8 mouse cellular contexts compared by ENCODE assay signal in genomic region chr4:130791811-130792375, GRCm38 (mm10). TPM values are rescaled to one million over a fixed set of nuclear protein-coding genes. Genes with fewer than 3 reads are reported as not detected.
A peak's percentile ranks its signal among the peaks of the same experiment; 100 is the strongest.
DNase-seq lines count a peak whose midpoint lies in the region; ATAC-seq and TF ChIP-seq lines count a peak whose summit lies in the region.

No protein-coding gene starts in this region.

- in situ Hi-C loops in CH12.LX (cut with MboI; ENCODE audit: low pct_ligation_motif_present, low pct_unique_long_range_greater_than_20kb, low sequenced_read_pairs) = no loop called here

- 0 out of 2 replicates have a peak, but pooled peaks have one; percentile 18 for ATAC-seq in embryonic facial prominence, embryonic 12.5 days (ENCODE audit: insufficient number of reproducible peaks, insufficient read depth, low FRiP score, low TSS enrichment)
- ATAC-seq in intestine, embryonic 15.5 days = peak; percentile 29
- ATAC-seq in neural tube, embryonic 13.5 days (ENCODE audit: low read depth) = peak; percentile 29

- no peak for TF ChIP-seq RAD21 in CH12.LX (IDR thresholded peaks at IDR 0.05; ENCODE audit: low read depth, low read length)

- H3K4me3 ChIP-seq in kidney, adult 2 months (ENCODE audit: insufficient read depth, low read depth, low read length) = peak overlapping the region; percentile 51; the same call in 1 of the 2 replicates
- peak overlapping the region in 1 of 3 experiments; percentile 52 for H3K4me3 ChIP-seq in CH12.LX (replicated peaks in 1 of 3; ENCODE audit: low read depth in 2 of 3, low read length in 2 of 3, poor library complexity in 1 of 3)
- peak overlapping the region; percentile 94 for H3K4me3 ChIP-seq in embryonic facial prominence, embryonic 12.5 days
- peak overlapping the region; percentile 72 for H3K4me3 ChIP-seq in intestine, embryonic 15.5 days (replicated peaks)
- peak overlapping the region; percentile 82 for H3K4me3 ChIP-seq in neural tube, embryonic 13.5 days

- 7% methylated on average over 19 of the region's 19 CpGs for WGBS in kidney, adult 2 months
- WGBS in embryonic facial prominence, embryonic 12.5 days = 5% methylated on average over 19 of the region's 19 CpGs
- 8% methylated on average over 19 of the region's 19 CpGs for WGBS in intestine, embryonic 15.5 days
- 7% methylated on average over 14 of the region's 19 CpGs for WGBS in neural tube, embryonic 13.5 days

- no peak for TF ChIP-seq POLR2A in kidney, adult 2 months (IDR thresholded peaks at IDR 0.05; ENCODE audit: low read depth, low read length)
- no peak for TF ChIP-seq POLR2A in CH12.LX (IDR thresholded peaks at IDR 0.05; ENCODE audit: low read depth, low read length)

- H3K27ac ChIP-seq in kidney, adult 2 months (ENCODE audit: insufficient read depth, low read depth, low read length) = no peak overlapping the region
- no peak overlapping the region for H3K27ac ChIP-seq in CH12.LX (ENCODE audit: insufficient read depth, low read depth)
- H3K27ac ChIP-seq in embryonic facial prominence, embryonic 12.5 days = peak overlapping the region; percentile 69
- H3K27ac ChIP-seq in intestine, embryonic 15.5 days = 0 out of 2 replicates have a peak overlapping the region, but pooled peaks have one; percentile 60
- peak overlapping the region; percentile 87 for H3K27ac ChIP-seq in neural tube, embryonic 13.5 days (replicated peaks)

- H3K36me3 ChIP-seq in kidney, adult 2 months (ENCODE audit: control insufficient read depth, insufficient read depth, low read length) = no peaks in the 10 kb centered on the region
- no peaks in the 10 kb centered on the region for H3K36me3 ChIP-seq in CH12.LX (replicated peaks in 1 of 2; ENCODE audit: control insufficient read depth in 1 of 2, insufficient read depth in 1 of 2, low read length in 1 of 2)
- H3K36me3 ChIP-seq in embryonic facial prominence, embryonic 12.5 days = no peaks in the 10 kb centered on the region
- no peaks in the 10 kb centered on the region for H3K36me3 ChIP-seq in intestine, embryonic 15.5 days
- H3K36me3 ChIP-seq in neural tube, embryonic 13.5 days = no peaks in the 10 kb centered on the region

- H3K4me1 ChIP-seq in kidney, adult 2 months (ENCODE audit: control insufficient read depth, insufficient read depth, low read length) = peaks cover 2% of the 10 kb centered on the region; the same call in 1 of the 2 replicates
- peaks cover 5 to 6% of the 10 kb centered on the region in 2 experiments for H3K4me1 ChIP-seq in CH12.LX (ENCODE audit: control insufficient read depth in 1 of 2, insufficient read depth in 2 of 2)
- H3K4me1 ChIP-seq in embryonic facial prominence, embryonic 12.5 days = peaks cover 29% of the 10 kb centered on the region
- peaks cover 20% of the 10 kb centered on the region for H3K4me1 ChIP-seq in intestine, embryonic 15.5 days (replicated peaks)
- H3K4me1 ChIP-seq in neural tube, embryonic 13.5 days (replicated peaks) = peaks cover 41% of the 10 kb centered on the region

- H3K9me3 ChIP-seq in CH12.LX (replicated peaks; ENCODE audit: low read length) = no peaks in the 10 kb centered on the region
- H3K9me3 ChIP-seq in embryonic facial prominence, embryonic 12.5 days = no peaks in the 10 kb centered on the region
- no peaks in the 10 kb centered on the region for H3K9me3 ChIP-seq in intestine, embryonic 15.5 days
- H3K9me3 ChIP-seq in neural tube, embryonic 13.5 days = no peaks in the 10 kb centered on the region

- dilution Hi-C loops in CH12.LX (cut with MboI; ENCODE audit: extremely low pct_ligation_motif_present, extremely low pct_unique_long_range_greater_than_20kb, low sequenced_read_pairs) = no loop called here

- no peak for DNase-seq in kidney, adult 2 months
- no peak for DNase-seq in kidney, adult 18-20 months
- no peak for DNase-seq in CH12.LX (ENCODE audit: extremely low read depth)
- no peak for DNase-seq in testis, postnatal 14 days (ENCODE audit: low spot score)
- DNase-seq in right cerebral cortex, adult 18-20 months = no peak

- TF ChIP-seq EP300 in CH12.LX (IDR thresholded peaks at IDR 0.05; ENCODE audit: low read length) = no peak

- no peaks in the 10 kb centered on the region for H3K27me3 ChIP-seq in kidney, adult 2 months (replicated peaks; ENCODE audit: control insufficient read depth, insufficient read depth, low read length)
- H3K27me3 ChIP-seq in CH12.LX (replicated peaks) = peaks cover 64% of the 10 kb centered on the region
- H3K27me3 ChIP-seq in embryonic facial prominence, embryonic 12.5 days = no peaks in the 10 kb centered on the region
- H3K27me3 ChIP-seq in intestine, embryonic 15.5 days (replicated peaks) = 0 out of 2 replicates have a peak, but pooled peaks cover 4% of the 10 kb centered on the region
- peaks cover 16% of the 10 kb centered on the region for H3K27me3 ChIP-seq in neural tube, embryonic 13.5 days

- H3K9ac ChIP-seq in CH12.LX (ENCODE audit: insufficient read depth, low read depth) = 0 out of 2 replicates have a peak overlapping the region, but pooled peaks have one; percentile 18
- H3K9ac ChIP-seq in embryonic facial prominence, embryonic 12.5 days = peak overlapping the region; percentile 90
- H3K9ac ChIP-seq in intestine, embryonic 15.5 days = peak overlapping the region; percentile 85
- peak overlapping the region; percentile 98 for H3K9ac ChIP-seq in neural tube, embryonic 13.5 days

- TF ChIP-seq CTCF in kidney, adult 2 months (conservative IDR thresholded peaks at IDR 0.05; ENCODE audit: insufficient read depth, insufficient read length, low read depth, low read length) = no peak
- TF ChIP-seq CTCF in CH12.LX (conservative IDR thresholded peaks at IDR 0.05 in 1 of 2, IDR thresholded peaks at IDR 0.05 in 1 of 2; ENCODE audit: low read depth in 2 of 2, low read length in 2 of 2) = no peak

- no peaks in the 10 kb centered on the region for H3K79me2 ChIP-seq in CH12.LX (replicated peaks; ENCODE audit: control insufficient read depth, extremely low read depth, insufficient read depth, poor library complexity, severe bottlenecking)

- peak overlapping the region; percentile 79 for H3K4me2 ChIP-seq in CH12.LX (ENCODE audit: insufficient read depth, low read depth, poor library complexity, severe bottlenecking)
- H3K4me2 ChIP-seq in embryonic facial prominence, embryonic 12.5 days (replicated peaks) = peak overlapping the region; percentile 95
- peak overlapping the region; percentile 98 for H3K4me2 ChIP-seq in intestine, embryonic 15.5 days (replicated peaks)
- peak overlapping the region; percentile 70 for H3K4me2 ChIP-seq in neural tube, embryonic 13.5 days

TF ChIP-seq in CH12.LX, 34 proteins besides CTCF, POLR2A, EP300 and RAD21:
- TF ChIP-seq ZMIZ1 (IDR thresholded peaks at IDR 0.05; ENCODE audit: low read depth, low read length) (no peak), BHLHE40 (IDR thresholded peaks at IDR 0.05; ENCODE audit: low read depth, low read length) (peak; percentile 34; the same call in 1 of the 2 replicates), KAT2A (IDR thresholded peaks at IDR 0.05; ENCODE audit: insufficient replicate concordance, low read length) (no peak)

RNA-seq across cellular contexts. Expression of gene Sdc3, which starts 0.4 kb away (rescaled TPM):
- 27.1 and 45.3 TPM in 2 replicates for polyA plus RNA-seq in kidney, adult 2 months (2012; rRNA removed)
- total RNA-seq in CH12.LX (2012; rRNA removed) (0.30 and 0.80 TPM in 2 replicates), CH12.LX (2014; rRNA removed) (not detected in 2 replicates)
- 0.14 TPM in 1 of 2 replicates, not detected in the other for polyA plus RNA-seq in CH12.LX (2012; ENCODE audit: insufficient read length, low read depth)
- 39.9 and 41.1 TPM in 2 replicates for polyA plus RNA-seq in embryonic facial prominence, embryonic 12.5 days (2016; fragmentation: Nextera tagmentation; extraction: Ambion mirVana)
- polyA plus RNA-seq in intestine, embryonic 15.5 days (2015; fragmentation: Nextera tagmentation; extraction: Ambion mirVana) = 20.2 and 20.3 TPM in 2 replicates
- polyA plus RNA-seq in neural tube, embryonic 13.5 days (2015; fragmentation: Nextera tagmentation; extraction: Ambion mirVana) = 76.9 and 78.8 TPM in 2 replicates

Comparison
In these comparisons a context has a peak if more than half of its experiments do, and no peak if none do; other contexts are left out.
1. H3K27ac ChIP-seq: peak in embryonic facial prominence, embryonic 12.5 days (single experiment), intestine, embryonic 15.5 days (single experiment) and neural tube, embryonic 13.5 days (single experiment); none in kidney, adult 2 months (single experiment) and CH12.LX (single experiment).
2. H3K9ac ChIP-seq: peak in every context shown above with its lines; median percentile 98 in neural tube, embryonic 13.5 days; 90 in embryonic facial prominence, embryonic 12.5 days; 85 in intestine, embryonic 15.5 days; 18 in CH12.LX.
3. RNA of gene Sdc3, which starts 0.4 kb away (polyA plus RNA-seq): 76.9 to 78.8 TPM in neural tube, embryonic 13.5 days, 27.1 to 45.3 TPM in kidney, adult 2 months, 39.9 to 41.1 TPM in embryonic facial prominence, embryonic 12.5 days and 20.2 to 20.3 TPM in intestine, embryonic 15.5 days; 0.14 TPM in CH12.LX; every median in the first group is over 10 times any median in the second.
4. Peak in every context shown above with its lines, with median percentiles within 50 percentile points of each other: H3K4me2 ChIP-seq and ATAC-seq.